Mouse (Mus musculus) left cerebral cortex, adult 11 months (tissue): ENCODE measurements around the gene Tmem88b.
"Not testable (repeated sequence)": the region's sequence is repeated elsewhere in the genome, so short reads cannot be mapped to it uniquely, and the experiment has no call there.

Experiments used
- DNase-seq: peaks from one replicate; pipeline ENCODE4 v3.0.0; 2022; ENCODE audit warnings: low spot score

The Tmem88b gene

GRCm38 (mm10) chr4:155788833-155789232 is 3.2 kb upstream of the Tmem88b start:
- DNase-seq: not testable (repeated sequence)

GRCm38 (mm10) chr4:155788300-155788699 is 2.6 kb upstream of the Tmem88b start:
- no peak for DNase-seq

- DNase-seq: no peak
Measured at GRCm38 (mm10) chr4:155785246-155785645, 428 bp downstream of the Tmem88b start.

GRCm38 (mm10) chr4:155784081-155784701 is 1.5 kb downstream of the Tmem88b start:
- DNase-seq: no peak

- no peak for DNase-seq
Measured at GRCm38 (mm10) chr4:155783486-155784080, 2.1 kb downstream of the Tmem88b start.

- no peak for DNase-seq
Measured at GRCm38 (mm10) chr4:155780895-155781294, 4.8 kb downstream of the Tmem88b start.

GRCm38 (mm10) chr4:155779498-155779897 is 6.2 kb downstream of the Tmem88b start:
- DNase-seq: no peak

- DNase-seq: no peak
Measured at GRCm38 (mm10) chr4:155777816-155778215, 7.9 kb downstream of the Tmem88b start.

GRCm38 (mm10) chr4:155776704-155777335 is 8.9 kb downstream of the Tmem88b start:
- no peak for DNase-seq

- DNase-seq: no peak
Measured at GRCm38 (mm10) chr4:155775855-155776254, 9.8 kb downstream of the Tmem88b start.

GRCm38 (mm10) chr4:155774971-155775740 is 10.5 kb downstream of the Tmem88b start:
- DNase-seq: no peak

GRCm38 (mm10) chr4:155774280-155774754 is 11.4 kb downstream of the Tmem88b start, which contains the start of gene Vwa1:
TSS of gene Vwa1 (minus strand) at chr4:155774698.
- peak; percentile 76 for DNase-seq

- DNase-seq: no peak
Measured at GRCm38 (mm10) chr4:155773335-155774078, 12.2 kb downstream of the Tmem88b start.

GRCm38 (mm10) chr4:155772786-155773185 is 12.9 kb downstream of the Tmem88b start:
- DNase-seq: no peak

GRCm38 (mm10) chr4:155771706-155772105 is 14.0 kb downstream of the Tmem88b start:
- DNase-seq: no peak

GRCm38 (mm10) chr4:155770626-155771025 is 15.0 kb downstream of the Tmem88b start:
- no peak for DNase-seq

- DNase-seq: peak; percentile 75
Measured at GRCm38 (mm10) chr4:155769880-155770512, 15.7 kb downstream of the Tmem88b start.

- no peak for DNase-seq
Measured at GRCm38 (mm10) chr4:155769496-155769879, 16.2 kb downstream of the Tmem88b start.

- no peak for DNase-seq
Measured at GRCm38 (mm10) chr4:155762357-155762756, 23.3 kb downstream of the Tmem88b start.

GRCm38 (mm10) chr4:155761356-155762099 is 24.1 kb downstream of the Tmem88b start:
- no peak for DNase-seq
